Mouse (Mus musculus) embryonic stem cell, embryonic (primary cell): ENCODE measurements around the gene Cfap45.

Experiments
- CTCF ChIA-PET, 4 experiments: fragments of 300-600 bp in 2 of 4; fragments of 350-600 bp in 2 of 4; sonication (Branson Sonifier 250); formaldehyde crosslinking; loops; one replicate each; lab custom pipeline; 2022; ENCODE audit warnings: inconsistent platforms in 2 of 4; lab: Charles Lee
- POLR2A ChIA-PET, 4 experiments: fragments of 300-600 bp in 2 of 4; fragments of 350-600 bp in 2 of 4; sonication (Branson Sonifier 250); formaldehyde crosslinking; loops; one replicate each; lab custom pipeline; 2022; ENCODE audit warnings: antibody characterized with exemption in 4 of 4, inconsistent platforms in 1 of 4; lab: Charles Lee

The Cfap45 gene

DNA sequence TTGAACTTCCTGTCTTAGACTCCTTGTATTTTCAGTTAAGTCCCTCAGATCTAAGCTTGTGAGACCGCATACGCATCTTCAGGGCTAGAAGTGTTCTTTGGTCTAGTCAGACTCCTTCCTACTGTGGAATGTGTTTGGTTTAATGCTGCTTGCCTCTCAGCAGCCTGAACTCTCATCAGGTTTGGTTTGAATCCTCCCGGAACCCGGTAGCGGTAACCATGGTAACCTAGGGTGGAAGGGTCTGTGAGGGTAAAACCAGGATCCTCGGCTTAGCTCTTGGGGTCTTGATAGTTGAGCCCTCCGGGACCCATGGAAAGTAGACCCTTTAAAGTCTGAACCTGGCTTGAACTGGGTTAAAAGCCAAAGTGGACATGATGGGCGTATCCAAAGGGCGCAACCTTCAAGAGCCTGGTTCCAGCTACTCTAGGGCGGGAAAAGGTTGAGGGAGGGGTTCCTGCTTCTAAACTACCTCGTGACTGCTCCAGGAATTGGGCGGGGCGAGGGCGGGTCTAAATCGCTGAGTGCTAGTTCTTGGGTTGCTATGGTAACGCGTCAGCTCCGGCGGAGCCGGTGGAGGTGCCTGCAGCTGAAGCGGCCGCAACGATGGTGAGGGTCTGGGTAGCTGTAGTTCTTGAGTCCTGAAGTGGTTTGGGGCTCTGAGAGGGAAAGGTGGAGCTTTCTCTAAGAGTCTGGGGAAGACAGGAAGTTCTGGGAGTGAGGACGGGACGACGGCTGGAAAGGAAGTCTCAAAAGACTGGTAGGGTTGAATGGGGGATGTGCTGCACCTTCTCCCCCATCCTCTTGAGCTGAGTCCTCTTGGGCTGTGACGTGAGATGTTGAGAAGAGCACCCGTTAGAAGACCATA, at the start of gene Cfap45:
Gene Cfap45, plus strand, starts transcription at position 226 of the 865 bp plus-strand sequence.
- ChIA-PET CTCF (interaction anchor here (0.6 to 2.6 kb wide), 15 partner anchors 8 to 1253 kb away, joined by 3 to 12 read pairs (median 4); partner anchors contain the start of genes Dusp23 (in 1 of the 4) and Pigm (in 1 of the 4)), POLR2A (interaction anchor here in 3 of 4 experiments (0.7 to 2.8 kb wide), 31 partner anchors 8 to 152 kb away, joined by 3 to 28 read pairs (median 5); partner anchors contain the start of genes Igsf9 (in 2 of the 3), Pigm (in 2 of the 3), Tagln2 (in 2 of the 3) and Dusp23 (in 1 of the 3))

- POLR2A ChIA-PET = interaction anchor here in 2 of 4 experiments (0.6 to 0.7 kb wide), 2 partner anchors 58 to 927 kb away, joined by 3 to 4 read pairs; no protein-coding TSS in a partner anchor
- CTCF ChIA-PET = no interaction called here
Observed at GRCm38 (mm10) chr1:172472909-172473308, 47.7 kb upstream of the Cfap45 start.

DNA sequence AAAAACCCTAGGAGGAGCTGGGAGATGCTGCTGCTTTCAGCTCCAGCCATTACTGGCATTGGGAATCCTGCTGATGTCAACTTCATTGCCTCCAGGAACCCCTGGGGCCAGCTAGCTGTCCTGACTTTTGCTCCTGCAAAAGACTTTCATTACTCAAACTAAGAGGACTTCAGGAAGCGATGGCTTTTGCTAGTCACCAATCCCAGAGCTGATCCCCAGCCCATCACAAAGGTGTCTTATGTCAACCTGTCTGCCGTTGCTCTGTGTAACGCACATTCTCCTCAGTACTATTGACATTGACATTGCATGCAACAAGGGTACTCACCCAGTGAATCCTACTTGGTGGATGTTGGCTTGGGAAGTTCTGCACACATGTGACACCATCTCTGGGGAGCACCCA, 46.4 kb upstream of the Cfap45 start:
- ChIA-PET POLR2A (interaction anchor here in 1 of 4 experiments (0.6 kb wide), 1 partner anchor 110 kb away, joined by 4 read pairs; no protein-coding TSS in a partner anchor), CTCF (interaction anchor here in 2 of 4 experiments (1.0 to 1.1 kb wide), 2 partner anchors 16 kb away, joined by 4 to 6 read pairs; no protein-coding TSS in a partner anchor)

GRCm38 (mm10) chr1:172475054-172475741, 45.4 kb upstream of the Cfap45 start, which contains the start of gene Slamf9:
Gene Slamf9, plus strand, starts transcription at chr1:172475358.
- POLR2A ChIA-PET = no interaction called here
- CTCF ChIA-PET = interaction anchor here in 2 of 4 experiments (1.0 to 1.1 kb wide), 2 partner anchors 15 kb away, joined by 4 to 6 read pairs; no protein-coding TSS in a partner anchor

- ChIA-PET CTCF (interaction anchor here in 1 of 4 experiments (0.8 kb wide), 1 partner anchor 12 kb away, joined by 3 read pairs; no protein-coding TSS in a partner anchor), POLR2A (interaction anchor here in 1 of 4 experiments (0.6 kb wide), 1 partner anchor 26 kb away, joined by 4 read pairs; no protein-coding TSS in a partner anchor)
Observed at GRCm38 (mm10) chr1:172478020-172478419, 42.6 kb upstream of the Cfap45 start.

- CTCF ChIA-PET = interaction anchor here in 1 of 4 experiments (1.8 kb wide), 1 partner anchor 71 kb away, joined by 8 read pairs; no protein-coding TSS in a partner anchor
- POLR2A ChIA-PET = interaction anchor here in 2 of 4 experiments (1.1 to 1.9 kb wide), 4 partner anchors 40 to 72 kb away, joined by 3 to 8 read pairs (median 4); partner anchors contain the start of gene Cfap45 (in 1 of the 2)
Observed at GRCm38 (mm10) chr1:172480376-172480775, 40.2 kb upstream of the Cfap45 start.

GRCm38 (mm10) chr1:172481111-172481510, 39.5 kb upstream of the Cfap45 start:
- POLR2A ChIA-PET = interaction anchor here (0.5 to 2.0 kb wide), 31 partner anchors 9 to 1050 kb away, joined by 3 to 17 read pairs (median 5); partner anchors contain the start of genes Cfap45 (in 2 of the 4), Pigm (in 2 of the 4) and Tagln2 (in 1 of the 4)
- CTCF ChIA-PET = interaction anchor here (0.6 to 1.8 kb wide), 23 partner anchors 9 to 1110 kb away, joined by 3 to 24 read pairs (median 5); no protein-coding TSS in a partner anchor

- ChIA-PET CTCF (interaction anchor here (0.6 to 1.8 kb wide), 32 partner anchors 8 to 1630 kb away, joined by 3 to 24 read pairs (median 4); partner anchors contain the start of gene Tagln2 (in 1 of the 4)), POLR2A (interaction anchor here (0.5 to 2.0 kb wide), 39 partner anchors 8 to 1050 kb away, joined by 3 to 17 read pairs (median 4); partner anchors contain the start of genes Tagln2 (in 3 of the 4), Cfap45 (in 2 of the 4) and Pigm (in 2 of the 4))
Observed at GRCm38 (mm10) chr1:172481540-172482280, 38.9 kb upstream of the Cfap45 start, which contains the start of gene Igsf9. Gene Igsf9, plus strand, starts transcription at chr1:172481788.

- ChIA-PET CTCF (interaction anchor here (0.6 to 1.7 kb wide), 11 partner anchors 7 to 81 kb away, joined by 3 to 24 read pairs (median 5); partner anchors contain the start of gene Tagln2 (in 1 of the 4)), POLR2A (interaction anchor here in 2 of 4 experiments (0.6 to 2.0 kb wide), 15 partner anchors 7 to 106 kb away, joined by 3 to 17 read pairs (median 5); partner anchors contain the start of genes Tagln2 (in 2 of the 2) and Pigm (in 1 of the 2))
Observed at GRCm38 (mm10) chr1:172482518-172483360, 37.9 kb upstream of the Cfap45 start.

DNA sequence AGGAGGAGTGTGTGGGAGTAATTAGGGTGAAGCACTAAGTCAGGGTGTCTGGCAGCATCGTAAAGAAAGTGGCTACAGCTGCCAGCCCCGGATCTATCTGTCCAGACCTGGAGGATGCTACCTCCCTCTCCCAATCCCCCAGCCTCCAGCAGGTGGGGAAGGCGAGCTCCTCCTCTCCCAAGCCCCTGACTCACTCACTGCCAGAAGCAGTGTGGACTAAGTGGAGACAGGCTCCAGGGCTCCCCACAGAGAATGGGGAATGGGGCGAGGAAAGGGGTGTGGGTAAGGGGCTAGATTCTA, 37.3 kb upstream of the Cfap45 start:
- ChIA-PET CTCF (interaction anchor here in 2 of 4 experiments (0.8 to 1.0 kb wide), 2 partner anchors 9 to 80 kb away, joined by 3 read pairs; no protein-coding TSS in a partner anchor), POLR2A (interaction anchor here in 2 of 4 experiments (0.6 to 1.5 kb wide), 2 partner anchors 17 kb away, joined by 3 to 4 read pairs; partner anchors contain the start of gene Tagln2 (in 1 of the 2))

DNA sequence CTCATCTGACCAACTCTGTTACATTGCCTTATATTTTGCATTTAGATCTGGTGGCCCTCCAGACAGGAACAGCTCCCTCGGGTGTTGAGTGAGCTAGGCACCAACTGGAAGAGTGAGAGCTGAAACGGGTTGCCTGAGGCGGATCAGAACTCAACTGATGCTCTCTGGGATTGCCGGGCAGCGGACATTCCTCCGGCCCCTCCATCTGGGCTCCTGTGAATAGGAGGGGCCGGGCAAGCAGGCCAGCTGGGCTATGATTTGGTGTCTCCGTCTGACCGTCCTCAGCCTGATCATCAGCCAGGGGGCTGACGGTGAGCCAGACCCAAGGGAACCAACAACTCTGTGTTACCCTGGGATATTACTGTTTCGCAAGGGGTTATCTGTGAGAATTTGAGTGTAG, 36.4 kb upstream of the Cfap45 start:
- POLR2A ChIA-PET = interaction anchor here in 1 of 4 experiments (1.5 kb wide), 1 partner anchor 16 kb away, joined by 4 read pairs; the partner anchor contains the start of gene Tagln2
- CTCF ChIA-PET = interaction anchor here in 1 of 4 experiments (0.7 kb wide), 1 partner anchor 294 kb away, joined by 4 read pairs; no protein-coding TSS in a partner anchor

GRCm38 (mm10) chr1:172484671-172485070, 35.9 kb upstream of the Cfap45 start:
- ChIA-PET CTCF (interaction anchor here in 1 of 4 experiments (0.7 kb wide), 1 partner anchor 294 kb away, joined by 4 read pairs; no protein-coding TSS in a partner anchor), POLR2A (no interaction called here)

GRCm38 (mm10) chr1:172485821-172486220, 34.8 kb upstream of the Cfap45 start:
- ChIA-PET POLR2A (interaction anchor here in 2 of 4 experiments (1.1 to 1.3 kb wide), 3 partner anchors 10 to 28 kb away, joined by 3 to 4 read pairs (median 3); no protein-coding TSS in a partner anchor), CTCF (interaction anchor here in 2 of 4 experiments (0.5 to 1.1 kb wide), 2 partner anchors 33 to 79 kb away, joined by 3 read pairs; no protein-coding TSS in a partner anchor)

- ChIA-PET POLR2A (interaction anchor here in 2 of 4 experiments (1.1 to 1.3 kb wide), 3 partner anchors 10 to 27 kb away, joined by 3 to 4 read pairs (median 3); no protein-coding TSS in a partner anchor), CTCF (interaction anchor here in 2 of 4 experiments (0.5 to 1.1 kb wide), 2 partner anchors 34 to 80 kb away, joined by 3 read pairs; no protein-coding TSS in a partner anchor)
Observed at GRCm38 (mm10) chr1:172486236-172486635, 34.4 kb upstream of the Cfap45 start.

GRCm38 (mm10) chr1:172486651-172487050, 34.0 kb upstream of the Cfap45 start:
- ChIA-PET CTCF (interaction anchor here in 2 of 4 experiments (0.9 to 1.4 kb wide), 2 partner anchors 15 to 122 kb away, joined by 3 read pairs; no protein-coding TSS in a partner anchor), POLR2A (interaction anchor here in 2 of 4 experiments (1.1 to 1.3 kb wide), 3 partner anchors 10 to 27 kb away, joined by 3 to 4 read pairs (median 3); no protein-coding TSS in a partner anchor)
